ENCODE assay signal across 33 mouse cellular contexts in the genomic region with DNA sequence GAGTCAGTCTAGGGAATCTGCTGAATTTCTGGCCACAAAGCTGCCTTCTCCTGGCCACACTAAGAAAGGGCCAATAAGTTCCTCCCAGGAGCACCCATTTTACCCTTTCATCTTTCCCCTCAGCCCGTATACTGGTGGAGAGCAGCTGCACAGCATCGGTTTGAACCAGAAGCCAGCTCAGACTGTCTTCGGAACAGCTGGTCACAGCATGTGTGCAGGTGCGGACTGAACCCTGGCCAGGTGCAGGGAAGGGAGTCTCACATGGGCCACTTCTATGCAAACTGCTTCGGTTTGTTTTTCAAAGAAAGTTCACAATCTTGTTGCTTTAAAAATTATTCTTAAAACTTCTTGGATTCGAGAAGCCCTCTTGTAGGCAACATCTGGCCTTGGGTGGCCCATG. TPM values are rescaled to one million over a fixed set of nuclear protein-coding genes. Genes with fewer than 3 reads are reported as not detected.
"Had no signal": no experiment of that assay in that cellular context is flagged by ENCODE, and none has a peak within 500 bp of the region (broad histone marks: within the 10 kb centered on the region; RNA-seq: fewer than 3 reads in every experiment).

No protein-coding gene starts in this region.

- ATAC-seq: hindbrain, postnatal 0 days; intestine, embryonic 16.5 days; liver, embryonic 12.5 days had no signal

- H3K4me2 ChIP-seq: heart, embryonic 13.5 days; heart, embryonic 15.5 days; hindbrain, embryonic 13.5 days; hindbrain, embryonic 15.5 days; kidney, embryonic 15.5 days; limb, embryonic 13.5 days; limb, embryonic 15.5 days; liver, embryonic 12.5 days had no signal

- H3K4me3 ChIP-seq: heart, embryonic 10.5 days; heart, embryonic 13.5 days; heart, embryonic 15.5 days; hindbrain, embryonic 13.5 days; hindbrain, embryonic 15.5 days; kidney, embryonic 15.5 days; limb, embryonic 13.5 days; limb, embryonic 15.5 days; liver, embryonic 12.5 days had no signal

- H3K9me3 ChIP-seq: heart, embryonic 13.5 days; heart, embryonic 15.5 days; hindbrain, embryonic 15.5 days; kidney, embryonic 15.5 days; limb, embryonic 15.5 days; liver, embryonic 12.5 days had no signal

- H3K4me1 ChIP-seq: heart, embryonic 10.5 days; heart, embryonic 13.5 days; heart, embryonic 15.5 days; hindbrain, embryonic 13.5 days; hindbrain, embryonic 15.5 days; kidney, embryonic 15.5 days; limb, embryonic 13.5 days; limb, embryonic 15.5 days; liver, embryonic 12.5 days had no signal

- H3K27ac ChIP-seq: heart, embryonic 10.5 days; heart, embryonic 13.5 days; heart, embryonic 15.5 days; hindbrain, embryonic 13.5 days; hindbrain, embryonic 15.5 days; hindbrain, postnatal 0 days; kidney, embryonic 15.5 days; kidney, postnatal 0 days; limb, embryonic 13.5 days; limb, embryonic 15.5 days; liver, embryonic 12.5 days; liver, embryonic 14.5 days had no signal

- H3K36me3 ChIP-seq: heart, embryonic 10.5 days; heart, embryonic 13.5 days; heart, embryonic 15.5 days; hindbrain, embryonic 13.5 days; hindbrain, embryonic 15.5 days; kidney, embryonic 15.5 days; limb, embryonic 13.5 days; limb, embryonic 15.5 days; liver, embryonic 12.5 days had no signal

- DNase-seq: gastrocnemius, postnatal 14 days; gastrocnemius, postnatal 36 days; heart, postnatal 14 days; heart, postnatal 36 days; kidney, adult 11 months; kidney, adult 2 months; kidney, adult 9 months; kidney, postnatal 14 days; kidney, postnatal 36 days; layer of hippocampus, adult 9-11 months; layer of hippocampus, postnatal 36 days; left cerebral cortex, postnatal 4 days had no signal

- H3K9ac ChIP-seq: heart, embryonic 13.5 days; heart, embryonic 15.5 days; hindbrain, embryonic 13.5 days; hindbrain, embryonic 15.5 days; kidney, embryonic 15.5 days; limb, embryonic 13.5 days; limb, embryonic 15.5 days; liver, embryonic 12.5 days; liver, embryonic 14.5 days had no signal

- H3K27me3 ChIP-seq: heart, embryonic 15.5 days; hindbrain, embryonic 13.5 days; hindbrain, embryonic 15.5 days; kidney, embryonic 15.5 days; limb, embryonic 15.5 days; liver, embryonic 12.5 days had no signal

RNA-seq across cellular contexts. Expression of a gene that starts 53.7 kb away (rescaled TPM):
- total RNA-seq: gastrocnemius, adult 18-20 months; gastrocnemius, adult 8-10 months; gastrocnemius, postnatal 14 days; gastrocnemius, postnatal 36 days; heart, adult 18-20 months; heart, adult 8-10 months; heart, postnatal 14 days; heart, postnatal 36 days; hematopoietic stem cell, adult 5-6 weeks; liver, adult 2 months had no signal
- polyA plus RNA-seq: heart, embryonic 13.5 days; heart, postnatal 0 days; kidney, adult 2 months; kidney, embryonic 15.5 days; kidney, postnatal 0 days; large intestine, adult 2 months; liver, adult 2 months had no signal
